Mouse (Mus musculus) right cerebral cortex, postnatal 10 days (tissue): ENCODE measurements around the gene Lmnb2.

Source experiments
- DNase-seq, 2 experiments: peaks; one replicate each; pipeline ENCODE4 v3.0.0; 2021; ENCODE audit warnings: low spot score in 2 of 2

Gene Lmnb2

DNA sequence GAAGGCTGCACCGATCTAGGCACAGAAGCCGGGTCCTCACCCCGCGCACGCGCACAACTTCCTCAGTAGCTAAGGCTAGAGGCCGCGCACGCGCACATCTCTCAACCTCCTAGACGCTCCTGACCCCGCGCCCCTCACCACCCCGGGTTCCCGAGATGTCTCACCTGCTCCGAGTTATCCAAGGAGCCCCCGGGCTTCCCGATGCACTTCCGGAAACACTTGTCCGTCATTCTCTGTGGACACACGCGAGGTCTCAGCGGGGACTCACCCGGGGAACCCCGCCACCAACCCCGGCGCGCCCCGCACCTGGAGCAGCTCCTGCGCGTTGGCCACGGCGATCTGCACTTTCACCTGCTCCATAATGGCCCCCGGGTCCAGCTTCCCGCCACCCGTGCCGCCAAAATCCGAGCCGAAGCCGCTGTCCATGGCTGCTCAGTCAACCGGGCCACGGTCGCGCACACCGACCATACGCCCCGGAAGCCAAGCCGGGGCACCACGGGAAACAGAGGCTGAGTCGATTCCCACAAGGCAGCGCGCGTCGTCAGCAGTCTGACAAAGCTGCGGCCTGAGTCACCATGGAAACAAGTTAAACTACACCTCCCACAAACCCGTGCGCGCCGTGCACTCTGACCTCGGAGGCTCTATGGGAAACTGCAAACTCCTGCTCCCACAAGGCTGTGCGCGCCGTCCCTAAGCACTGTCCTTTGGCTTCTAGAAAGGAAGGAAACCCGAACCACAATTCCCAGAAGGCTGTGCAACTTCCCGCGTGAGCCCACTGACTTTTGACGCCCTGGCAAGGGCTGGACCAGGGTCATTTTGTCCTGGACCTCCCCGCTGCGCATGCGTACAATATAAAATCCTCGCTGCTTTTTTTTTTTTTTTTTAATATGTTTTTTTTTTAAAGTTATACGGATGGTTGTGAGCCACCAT is 17.5 kb downstream of the Lmnb2 start, which contains the start of gene Timm13:
Gene Timm13, minus strand, starts transcription at position 652 of the 930 bp plus-strand sequence.
- DNase-seq = peak; percentile 100

DNA sequence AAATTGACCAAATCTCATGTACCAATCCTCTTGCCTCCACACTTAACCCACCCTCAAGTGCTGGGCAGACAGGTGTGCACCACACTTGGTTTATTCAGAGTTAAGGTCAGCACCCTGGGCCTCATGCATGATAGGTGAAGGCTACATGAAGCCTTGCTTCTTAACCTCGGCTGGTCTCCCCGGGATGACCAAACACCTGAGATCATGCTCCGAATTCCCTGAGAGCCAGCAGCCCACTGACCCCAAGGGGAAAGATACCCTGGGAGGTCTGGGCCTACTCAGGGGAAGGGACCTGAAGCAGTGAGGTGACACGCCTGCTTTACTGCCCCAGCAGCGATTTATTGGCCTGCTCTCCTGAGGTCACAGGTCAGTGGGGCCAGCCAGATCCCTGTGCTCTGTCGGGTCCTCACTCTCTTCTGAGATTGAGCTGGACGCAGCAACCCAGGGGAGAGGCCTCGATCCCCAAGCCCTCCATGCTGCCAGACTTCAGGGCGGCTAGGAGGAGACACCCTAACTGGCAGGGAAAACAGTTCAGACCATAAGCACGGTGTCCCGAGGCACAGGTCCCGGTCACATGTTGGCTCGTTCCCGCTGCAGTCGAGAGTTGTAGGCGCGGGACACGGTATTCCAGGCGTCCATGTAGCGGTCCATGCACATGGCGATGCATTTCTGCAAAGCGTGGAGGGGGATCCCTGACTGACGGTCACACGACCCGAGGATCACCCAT is 18.3 kb downstream of the Lmnb2 start:
- DNase-seq = no peak

DNA sequence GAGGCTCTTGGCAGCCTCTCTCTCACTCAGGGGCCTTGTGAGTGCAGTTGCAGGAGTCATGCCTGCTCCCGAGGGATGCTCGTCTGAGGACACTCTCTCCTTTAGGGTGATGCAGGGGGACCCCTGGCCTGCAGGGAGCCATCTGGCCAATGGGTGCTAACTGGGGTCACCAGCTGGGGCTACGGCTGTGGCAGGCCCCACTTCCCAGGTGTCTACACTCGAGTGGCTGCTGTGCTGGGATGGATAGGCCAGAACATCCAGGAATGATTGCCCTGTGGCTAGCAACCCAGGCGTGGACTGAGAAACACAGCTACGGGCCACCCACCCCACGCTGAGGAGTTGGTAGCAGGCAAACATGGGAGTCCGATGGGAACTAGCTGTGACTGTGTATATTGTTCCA is 19.0 kb downstream of the Lmnb2 start:
- DNase-seq = no peak

DNA sequence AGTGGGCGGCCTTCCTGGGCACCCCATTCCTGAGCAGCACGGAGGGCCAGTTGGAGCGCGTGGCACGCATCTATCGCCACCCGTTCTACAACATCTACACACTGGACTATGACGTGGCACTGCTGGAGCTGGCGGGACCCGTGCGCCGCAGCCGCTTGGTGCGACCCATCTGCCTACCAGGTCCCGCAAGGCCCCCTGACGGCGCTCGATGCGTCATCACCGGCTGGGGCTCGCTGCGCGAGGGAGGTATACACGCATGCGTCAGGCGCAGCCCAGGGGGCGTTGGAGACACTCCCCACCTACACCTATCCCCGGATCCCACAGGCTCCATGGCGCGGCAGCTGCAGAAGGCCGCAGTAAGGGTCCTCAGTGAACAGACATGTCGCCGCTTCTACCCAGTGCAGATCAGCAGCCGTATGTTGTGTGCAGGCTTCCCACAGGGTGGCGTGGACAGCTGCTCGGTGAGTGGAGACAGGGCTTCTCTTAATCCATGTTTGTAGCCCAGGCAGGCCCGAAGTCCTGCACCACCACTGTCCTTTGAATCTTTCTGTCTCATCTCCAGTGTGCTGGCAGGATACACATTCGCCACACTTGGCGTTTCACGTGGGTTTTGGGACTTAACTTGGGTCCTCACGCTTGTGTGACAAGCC is 20.1 kb downstream of the Lmnb2 start:
- DNase-seq = peak; percentile 72 to 80

DNA sequence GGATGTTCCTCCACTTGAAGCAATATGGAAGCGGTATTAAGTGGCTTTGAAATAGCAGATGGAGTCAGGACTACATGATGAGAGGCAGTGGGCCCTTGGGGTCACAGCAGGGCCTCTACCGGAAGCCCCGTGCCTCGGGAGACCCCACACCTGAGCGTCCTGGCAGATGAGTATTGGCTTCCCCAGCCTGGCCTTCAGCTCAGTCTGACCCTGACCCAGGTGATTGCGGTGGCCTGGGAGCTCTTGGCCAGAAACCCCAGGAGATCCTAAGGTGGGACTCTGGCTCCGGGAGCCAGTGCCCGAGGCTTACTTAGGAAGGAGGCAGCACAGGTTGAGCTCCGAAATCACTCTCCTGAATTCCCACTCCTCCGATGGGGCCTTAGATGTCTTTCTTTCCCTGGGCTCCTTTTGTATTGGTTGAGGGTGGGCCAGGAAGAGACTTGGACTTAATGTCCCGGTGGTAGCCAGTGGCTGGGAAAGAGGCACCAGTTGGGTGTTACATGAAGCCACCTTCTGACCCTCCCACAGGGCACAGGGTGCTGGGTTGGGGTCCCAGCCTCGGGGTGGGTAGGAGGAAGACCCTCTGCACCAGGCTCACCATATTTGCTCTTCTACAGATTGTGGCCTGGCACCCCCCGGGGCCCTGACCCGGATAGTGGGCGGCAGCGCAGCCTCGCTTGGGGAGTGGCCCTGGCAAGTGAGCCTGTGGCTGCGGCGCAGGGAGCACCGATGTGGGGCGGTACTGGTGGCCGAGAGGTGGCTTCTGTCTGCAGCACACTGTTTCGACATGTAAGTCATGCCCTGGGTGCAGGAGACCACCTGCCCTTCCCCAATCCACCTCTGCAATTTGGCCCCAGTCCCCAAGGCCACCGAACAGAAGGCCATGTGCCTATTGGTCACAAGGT is 21.2 kb downstream of the Lmnb2 start:
- no peak for DNase-seq

DNA sequence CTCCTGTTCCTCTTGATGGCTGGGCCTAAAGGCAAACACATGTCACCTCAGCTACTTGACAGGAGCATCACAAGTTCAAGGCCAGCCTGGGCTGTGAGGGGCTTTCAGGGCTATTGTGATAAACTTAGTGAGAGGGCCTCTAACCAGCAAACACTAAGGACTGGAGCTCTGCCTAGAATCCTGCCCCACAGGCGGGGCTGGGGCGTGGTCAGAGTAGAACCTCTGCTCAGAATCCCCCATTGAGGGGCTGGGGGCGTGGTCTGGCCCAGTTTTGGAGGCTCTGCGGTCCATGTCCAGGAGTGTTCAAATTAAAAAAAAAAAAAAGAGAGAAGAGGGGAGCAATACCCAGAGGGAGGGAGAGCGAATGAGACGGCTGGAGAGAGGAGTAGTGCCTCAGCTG is 22.3 kb downstream of the Lmnb2 start:
- DNase-seq = no peak

DNA sequence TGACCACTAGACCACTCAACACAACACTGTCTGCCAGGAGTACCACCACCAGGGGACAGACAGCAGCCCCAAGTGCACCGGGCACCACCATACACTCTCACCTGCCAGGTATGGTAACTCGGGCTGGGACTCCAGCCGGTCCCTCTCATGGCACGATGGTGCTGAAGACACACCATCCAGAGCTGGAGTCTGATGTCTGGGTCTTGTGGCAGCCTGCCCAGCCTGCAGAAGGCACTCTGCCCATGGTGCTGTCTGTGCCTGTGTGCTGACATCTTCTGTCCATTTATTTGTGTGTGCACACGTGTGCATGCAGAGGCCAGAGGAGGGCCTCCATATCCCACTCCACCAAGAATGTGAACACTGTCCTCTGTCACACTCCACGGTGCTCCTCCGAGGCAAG is 22.9 kb downstream of the Lmnb2 start:
- DNase-seq = no peak

DNA sequence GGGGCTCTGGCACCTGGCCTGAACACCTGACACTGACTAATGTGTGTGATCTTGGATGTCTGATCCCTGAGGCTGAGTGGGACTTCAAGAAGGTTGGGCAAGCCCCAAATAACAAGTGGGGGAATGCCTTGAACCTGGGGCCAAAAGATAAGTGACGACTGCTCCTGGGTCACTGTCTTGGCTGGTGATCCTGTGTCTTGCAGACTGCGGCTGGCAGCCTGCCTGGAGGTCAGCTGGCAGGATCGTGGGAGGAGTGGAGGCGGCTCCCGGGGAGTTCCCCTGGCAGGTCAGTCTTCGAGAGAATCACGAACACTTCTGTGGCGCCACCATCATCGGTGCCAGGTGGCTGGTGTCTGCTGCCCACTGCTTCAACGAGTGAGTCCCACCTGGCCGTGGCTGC is 30.9 kb downstream of the Lmnb2 start:
- DNase-seq = peak in 1 of 2 experiments; percentile 28

DNA sequence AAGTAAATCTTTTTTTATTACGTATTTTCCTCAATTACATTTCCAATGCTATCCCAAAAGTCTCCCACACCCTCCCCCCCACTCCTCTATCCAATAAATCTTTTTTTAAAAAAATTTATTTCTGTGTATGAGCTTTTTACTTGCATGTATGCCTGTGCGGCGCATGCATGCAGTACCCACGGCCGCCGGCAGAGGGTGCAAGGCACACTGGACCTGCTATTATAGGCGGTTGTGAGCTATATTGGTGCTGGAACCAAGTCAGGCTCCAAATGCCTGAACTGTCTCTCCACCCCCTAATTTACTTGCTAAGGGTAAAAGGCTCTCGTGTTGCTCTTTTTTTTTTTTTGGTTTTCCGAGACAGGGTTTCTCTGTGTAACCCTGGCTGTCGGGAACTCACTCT is 36.7 kb downstream of the Lmnb2 start:
- DNase-seq = peak; percentile 80

DNA sequence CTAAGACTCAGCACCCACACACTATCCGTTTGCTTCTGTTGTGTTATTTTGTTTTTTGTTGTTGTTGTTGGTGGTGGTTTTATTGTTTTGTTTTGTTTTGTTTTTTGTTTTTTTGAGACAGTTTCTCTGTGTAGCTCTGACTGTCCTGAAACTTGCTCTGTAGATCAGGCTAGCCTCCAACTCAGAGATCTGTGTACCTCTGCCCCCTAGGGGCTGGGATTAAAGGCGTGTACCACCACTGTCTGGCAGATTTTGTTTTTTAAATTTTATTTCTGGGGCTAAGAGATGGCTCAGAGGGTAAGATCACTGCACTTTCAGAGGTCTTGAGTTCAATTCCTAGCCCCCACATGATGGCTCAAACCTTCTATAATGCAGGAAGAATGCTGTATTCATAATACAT is 37.1 kb downstream of the Lmnb2 start:
- DNase-seq = no peak

DNA sequence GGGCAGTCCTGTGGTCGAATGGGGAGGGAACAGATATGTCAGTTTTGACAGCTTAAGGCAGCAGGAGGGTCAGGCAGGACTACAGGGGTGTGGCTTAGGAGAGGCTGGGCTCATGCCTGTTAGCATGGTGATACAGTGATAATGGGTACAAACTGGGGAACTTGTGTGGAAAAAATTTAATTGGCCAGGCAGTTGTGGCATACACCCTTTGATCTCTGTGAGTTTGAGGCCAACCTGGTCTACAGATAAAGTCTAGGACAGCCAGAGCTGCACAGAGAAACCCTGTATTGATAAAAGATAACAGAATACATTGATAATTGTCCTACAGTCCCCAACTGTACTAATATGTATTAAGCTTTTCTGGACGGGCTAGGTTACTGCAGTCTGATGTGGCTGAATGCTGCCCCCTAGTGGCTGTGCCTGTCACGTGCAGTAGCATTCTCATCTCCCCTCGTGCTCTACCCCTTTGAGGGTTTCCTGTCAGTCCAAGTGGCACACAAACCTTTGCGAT is 37.9 kb downstream of the Lmnb2 start:
- DNase-seq = peak in 1 of 2 experiments; percentile 77

DNA sequence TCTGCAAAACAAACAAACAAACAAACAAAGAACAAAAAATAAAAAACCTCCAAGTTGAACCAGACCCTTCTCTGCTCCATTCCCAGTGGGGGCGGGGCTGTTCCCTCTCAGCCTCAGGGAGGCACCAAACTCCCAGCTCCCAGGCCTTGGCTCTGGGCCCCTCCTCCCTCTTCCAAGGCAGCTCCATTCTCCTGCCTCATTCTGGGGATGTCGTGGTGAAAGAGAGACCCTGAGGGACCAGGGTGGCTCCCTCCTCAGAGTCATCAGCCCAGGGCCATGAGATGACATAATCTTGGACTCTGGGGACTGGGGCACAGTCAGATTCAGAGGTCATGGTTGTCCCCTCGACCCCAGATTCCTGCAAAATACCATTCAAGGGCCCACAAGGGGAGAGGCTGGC is 41.5 kb downstream of the Lmnb2 start:
- DNase-seq = no peak

DNA sequence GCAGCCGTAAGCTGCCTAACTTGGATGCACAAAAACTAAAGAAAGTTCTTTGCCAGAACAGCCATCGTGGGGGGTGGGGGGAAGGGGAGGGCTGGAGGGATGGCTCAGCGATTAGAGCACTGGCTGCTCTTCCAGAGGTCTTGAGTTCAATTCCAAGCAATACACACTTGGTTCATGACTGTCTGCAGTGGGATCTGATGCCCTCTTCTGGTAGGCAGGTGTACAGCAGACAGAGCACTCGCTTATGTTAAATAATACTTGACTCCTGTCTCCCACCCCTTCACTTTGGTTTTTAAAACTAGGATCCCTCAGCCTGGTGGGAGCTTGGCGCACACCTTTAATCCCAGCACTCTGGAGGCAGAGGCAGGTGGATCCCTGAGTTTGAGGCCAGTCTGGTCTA is 42.0 kb downstream of the Lmnb2 start:
- DNase-seq = peak in 1 of 2 experiments; percentile 72

DNA sequence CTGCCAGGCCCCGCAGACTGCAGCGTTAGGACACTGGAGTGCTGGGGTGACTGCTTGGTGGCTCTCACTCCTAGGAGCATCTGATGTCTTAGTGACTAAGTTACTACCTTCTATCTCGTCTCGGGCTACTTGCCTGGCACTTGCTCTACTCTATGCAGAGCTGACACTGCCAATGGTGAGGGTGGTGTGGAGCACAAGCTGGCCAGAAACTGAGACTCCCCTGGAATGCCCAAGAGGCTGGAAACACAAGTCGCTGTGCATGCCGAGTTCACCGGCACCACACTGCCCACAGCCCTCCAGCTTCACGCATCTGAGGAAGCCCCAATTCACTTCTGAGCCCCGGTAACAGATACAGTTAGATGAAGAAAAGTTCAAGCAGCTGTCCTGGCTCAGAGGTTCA is 44.0 kb downstream of the Lmnb2 start:
- DNase-seq = peak in 1 of 2 experiments; percentile 22

DNA sequence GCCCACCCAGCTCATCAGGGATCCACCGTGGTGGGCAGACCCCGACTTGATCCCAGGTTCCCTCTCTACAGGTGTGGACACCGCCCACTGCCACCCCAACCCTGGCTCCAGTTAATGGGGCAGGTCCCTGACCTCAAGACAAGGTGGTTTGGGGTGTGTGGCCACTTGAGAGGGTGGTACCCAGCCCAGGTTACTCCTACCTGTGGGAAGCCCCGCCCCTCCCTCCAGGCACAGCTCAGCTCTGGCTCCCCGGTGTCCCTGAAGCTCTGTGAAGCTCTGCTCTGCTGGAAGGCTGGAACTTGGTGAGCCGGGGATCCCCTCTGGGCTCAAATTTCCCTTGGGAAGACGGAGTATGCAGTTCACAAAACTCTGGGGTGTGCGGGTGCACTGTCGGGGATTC is 46.5 kb downstream of the Lmnb2 start, which contains the start of gene Tmprss9:
Gene Tmprss9, plus strand, starts transcription at position 268 of the 400 bp plus-strand sequence.
- no peak for DNase-seq

DNA sequence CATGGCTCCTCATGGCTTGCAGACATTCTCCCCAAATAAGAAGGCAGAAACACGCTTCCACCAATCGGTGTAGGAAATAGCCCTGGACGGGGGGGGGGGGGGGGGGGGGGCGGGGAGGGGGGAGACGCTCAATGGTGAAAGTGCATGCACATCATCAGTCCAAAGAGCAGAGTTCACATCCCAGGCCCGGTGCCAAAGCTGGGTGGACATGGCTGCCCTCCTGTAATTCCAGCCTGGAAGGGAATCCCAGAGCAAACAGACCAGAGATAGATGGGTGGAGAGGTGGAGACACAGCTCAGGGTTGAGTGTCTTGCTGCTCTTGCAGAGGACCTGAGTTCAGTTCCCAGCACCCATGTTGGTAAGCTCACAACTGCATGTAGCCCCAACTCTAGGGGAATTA is 47.1 kb downstream of the Lmnb2 start:
- DNase-seq = no peak

DNA sequence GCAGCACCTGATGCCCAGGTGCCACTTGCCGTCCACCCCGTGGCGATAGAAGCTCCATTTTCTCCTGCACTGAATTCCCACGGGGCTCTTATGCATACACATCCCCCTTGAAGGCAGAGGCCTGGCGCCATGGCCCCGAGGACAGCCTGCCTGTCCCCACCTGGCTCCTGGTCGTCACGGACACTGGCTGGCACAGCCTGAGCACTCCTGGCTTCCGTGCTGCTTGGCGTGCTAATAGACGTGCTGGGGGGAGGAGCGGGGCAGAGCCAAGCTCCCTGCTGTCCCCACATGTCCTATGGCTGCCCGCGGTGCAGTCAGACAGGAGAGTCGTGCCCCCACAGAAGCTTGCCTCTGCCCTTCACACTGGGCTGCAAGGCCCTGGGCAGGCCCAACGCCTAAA is 53.6 kb downstream of the Lmnb2 start:
- no peak for DNase-seq

DNA sequence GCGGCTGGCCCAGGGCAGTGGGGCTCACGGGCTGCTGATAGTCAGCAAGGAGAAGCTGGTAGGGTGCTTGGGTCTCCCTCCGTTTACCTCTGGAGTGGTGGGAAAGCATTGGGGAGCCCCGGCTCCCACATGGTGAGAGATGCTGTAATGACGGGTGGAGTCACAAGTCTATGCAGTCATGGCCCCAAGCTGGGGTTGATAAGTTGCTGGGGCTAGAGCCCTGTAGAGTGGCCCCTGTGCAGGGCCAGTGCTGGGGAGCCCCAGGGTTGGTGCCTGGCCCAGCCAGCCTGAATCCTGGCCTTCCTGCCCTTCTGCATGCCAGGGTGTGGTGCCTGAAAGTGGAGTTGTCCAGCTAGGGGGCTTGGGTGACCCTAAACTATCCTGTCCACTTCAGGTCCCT is 55.7 kb downstream of the Lmnb2 start:
- no peak for DNase-seq

DNA sequence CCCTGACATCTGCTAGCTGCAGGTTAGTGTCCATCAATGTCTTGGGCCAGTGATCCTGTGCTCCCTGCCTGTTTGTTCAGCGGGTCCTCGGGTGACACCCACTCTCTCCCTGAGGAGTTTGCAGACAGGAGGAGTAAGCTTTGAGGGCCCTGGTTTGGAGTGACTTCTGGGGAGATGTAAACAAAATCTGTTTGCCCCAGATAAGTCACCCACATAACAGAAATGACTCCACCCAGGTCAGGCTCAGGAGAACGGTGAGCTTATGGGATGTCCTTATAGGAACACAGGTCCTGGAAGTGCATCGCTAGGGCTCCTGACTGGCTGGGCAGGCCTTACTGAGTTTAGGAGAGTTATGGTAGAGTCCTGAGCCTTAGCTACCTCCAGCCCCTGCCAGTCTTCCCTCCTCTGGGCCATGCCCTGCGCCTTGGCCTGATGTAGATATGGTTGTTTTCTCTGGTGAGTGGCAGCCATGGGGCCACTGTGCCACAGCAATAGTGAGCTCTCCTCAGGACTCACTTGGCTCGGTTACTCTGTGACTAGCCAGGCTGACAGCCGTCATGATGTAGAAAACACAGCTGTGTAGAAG is 59.6 kb downstream of the Lmnb2 start:
- DNase-seq = no peak

DNA sequence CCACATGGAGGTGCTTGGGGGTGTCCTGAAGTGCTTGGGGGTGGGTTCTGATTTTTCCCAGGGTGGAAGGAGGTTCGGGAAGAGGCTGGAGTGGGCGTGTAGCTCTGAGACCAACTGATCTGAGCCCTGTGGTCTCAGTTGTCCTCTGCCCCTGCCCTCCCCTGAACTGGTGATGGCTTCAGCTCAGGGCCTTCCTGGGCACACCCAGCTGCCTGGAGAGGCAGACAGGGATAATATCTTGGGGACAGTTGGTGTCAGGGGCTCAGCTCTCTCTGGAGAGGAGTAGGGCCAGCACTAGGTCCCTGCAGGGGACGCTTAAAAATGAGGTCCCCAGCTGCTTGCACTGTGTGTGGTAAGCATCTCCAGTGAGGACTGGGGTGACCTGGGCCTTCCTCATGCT is 60.2 kb downstream of the Lmnb2 start:
- DNase-seq = no peak

DNA sequence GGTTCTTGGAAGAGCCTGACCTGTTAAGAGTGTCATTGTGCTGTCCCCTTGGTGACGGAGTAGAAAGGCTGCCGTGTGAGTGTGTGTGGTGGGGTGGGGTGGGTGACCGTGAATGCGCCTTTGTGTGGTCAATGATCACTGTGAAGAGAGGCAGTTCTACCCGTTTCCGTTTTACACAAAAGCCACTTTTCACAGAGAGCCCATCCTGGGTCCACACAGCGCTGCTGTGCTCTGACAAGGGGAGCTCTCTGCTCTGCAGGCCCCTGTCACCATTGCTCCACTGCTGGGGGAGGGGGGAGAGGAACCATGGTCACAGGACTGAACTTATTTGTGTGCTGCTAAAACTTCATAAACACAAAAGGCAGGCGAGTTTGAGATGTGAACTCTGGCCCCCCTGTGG is 60.7 kb downstream of the Lmnb2 start:
- peak in 1 of 2 experiments; percentile 51 for DNase-seq
